Mouse (Mus musculus) T-cell, adult 2 months (primary cell): Measurements from ENCODE around the gene Gtf2h4.

Experiments used
- DNase-seq: peaks from one replicate; pipeline ENCODE4 v3.0.0; 2022; ENCODE audit warnings: low spot score

The Gtf2h4 gene

GRCm38 (mm10) chr17:35638475-35639190 is 34.9 kb downstream of the Gtf2h4 start:
- peak; percentile 48 for DNase-seq

- peak; percentile 28 for DNase-seq
Observed at GRCm38 (mm10) chr17:35636363-35636762, 37.2 kb downstream of the Gtf2h4 start.

GRCm38 (mm10) chr17:35635699-35636111 is 37.8 kb downstream of the Gtf2h4 start:
- DNase-seq, result peak; percentile 67

- DNase-seq, result no peak
Observed at GRCm38 (mm10) chr17:35635202-35635601, 38.3 kb downstream of the Gtf2h4 start.

GRCm38 (mm10) chr17:35633992-35634391 is 39.5 kb downstream of the Gtf2h4 start:
- DNase-seq, result no peak

- no peak for DNase-seq
Observed at GRCm38 (mm10) chr17:35626537-35626936, 47.0 kb downstream of the Gtf2h4 start, which contains the start of gene Gm9573. Gm9573 (minus strand) TSS chr17:35626637.
